Mouse (Mus musculus): ENCODE data around the gene Spata45. TPM values are rescaled to one million over a fixed set of nuclear protein-coding genes. Genes with fewer than 3 reads are reported as not detected.
"Not testable (repeated sequence)": the region's sequence is repeated elsewhere in the genome, so short reads cannot be mapped to it uniquely, and the experiment has no call there.

Spata45 gene
- polyA plus RNA-seq, 1 experiment from 2014 or later = not detected

DNA sequence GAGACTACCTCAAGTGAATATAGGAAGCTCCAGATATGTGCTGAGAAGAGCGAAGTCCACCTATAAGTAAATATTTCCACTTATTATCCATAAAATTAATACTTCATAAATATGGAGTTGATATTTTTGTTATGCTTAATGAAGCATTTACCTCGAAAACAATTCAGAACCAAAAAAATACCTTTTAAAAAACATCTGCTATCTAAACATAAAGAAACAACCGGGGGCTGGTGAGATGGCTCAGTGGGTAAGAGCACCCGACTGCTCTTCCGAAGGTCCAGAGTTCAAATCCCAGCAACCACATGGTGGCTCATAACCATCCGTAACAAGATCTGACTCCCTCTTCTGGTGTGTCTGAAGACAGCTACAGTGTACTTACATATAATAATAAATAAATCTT, 12.6 kb upstream of the Spata45 start:
- WGBS = 99% methylated on average over 5 of the region's 6 CpGs
- Histone ChIP-seq H3K36me3 (peaks cover 22% of the 10 kb centered on the region), H3K4me1 (peaks cover 25% of the 10 kb centered on the region)
- H3K27ac ChIP-seq; DNase-seq (ENCODE audit: low spot score); H3K4me3 ChIP-seq; H3K9me3 ChIP-seq (replicated peaks); H3K27me3 ChIP-seq (ENCODE audit: low read depth, poor library complexity, severe bottlenecking): not testable (repeated sequence)

DNA sequence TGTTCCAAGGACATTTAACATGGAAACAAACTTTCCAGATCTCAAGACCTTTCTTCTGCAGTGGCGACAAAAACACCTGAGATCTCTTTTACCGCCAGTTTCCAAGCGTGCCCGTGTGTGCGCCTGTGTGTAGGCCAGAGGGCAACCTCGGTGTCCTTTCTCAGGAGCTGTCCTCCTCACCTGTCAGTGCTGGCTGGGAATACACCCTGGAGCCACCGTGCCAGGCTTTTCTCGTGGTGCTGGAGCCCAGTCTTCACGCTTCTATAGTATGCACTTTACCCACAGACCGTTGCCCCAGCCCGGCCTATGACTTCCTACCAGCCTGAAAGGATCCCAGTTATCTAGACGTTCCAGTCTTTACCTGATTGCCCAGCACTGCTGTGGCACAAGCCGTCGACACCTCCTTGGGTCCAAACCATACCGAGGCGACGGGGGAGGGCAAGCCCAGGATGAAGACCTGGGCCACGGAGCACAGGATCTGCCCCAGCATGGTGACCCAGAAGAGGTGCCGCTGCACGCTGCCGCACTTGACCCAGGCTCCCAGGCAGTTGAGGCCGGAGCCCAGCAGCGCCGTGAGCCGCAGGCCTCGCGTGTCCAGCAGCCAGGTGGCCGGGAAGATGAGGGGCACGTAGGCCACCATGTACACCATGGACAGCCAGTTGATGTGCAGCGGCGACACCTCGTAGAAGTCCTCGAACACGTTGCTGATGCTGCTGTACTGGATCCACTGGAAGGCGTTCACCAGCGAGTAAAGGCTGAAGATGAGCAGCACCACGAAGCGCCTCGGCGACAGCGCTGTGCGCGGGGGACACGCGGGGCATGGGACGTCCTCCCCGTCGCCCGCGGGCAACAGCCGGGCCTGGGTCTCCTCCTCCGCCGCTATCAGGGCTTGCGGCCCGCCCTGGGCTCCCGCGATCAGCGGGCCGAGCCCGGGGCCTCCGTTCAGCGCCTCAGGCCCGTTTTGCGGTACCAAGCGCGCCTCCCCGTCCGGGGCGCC, 11.1 kb upstream of the Spata45 start:
- H3K4me1 ChIP-seq = peaks cover 25% of the 10 kb centered on the region
- peak overlapping the region; percentile 89 for H3K4me3 ChIP-seq
- peaks cover 13% of the 10 kb centered on the region for H3K36me3 ChIP-seq
- H3K27me3 ChIP-seq (ENCODE audit: low read depth, poor library complexity, severe bottlenecking) = no peaks in the 10 kb centered on the region
- peak overlapping the region; percentile 92 for H3K27ac ChIP-seq
- no peak for DNase-seq (ENCODE audit: low spot score)
- 3% methylated on average over 69 of the region's 69 CpGs for WGBS
- H3K9me3 ChIP-seq (replicated peaks) = no peaks in the 10 kb centered on the region

DNA sequence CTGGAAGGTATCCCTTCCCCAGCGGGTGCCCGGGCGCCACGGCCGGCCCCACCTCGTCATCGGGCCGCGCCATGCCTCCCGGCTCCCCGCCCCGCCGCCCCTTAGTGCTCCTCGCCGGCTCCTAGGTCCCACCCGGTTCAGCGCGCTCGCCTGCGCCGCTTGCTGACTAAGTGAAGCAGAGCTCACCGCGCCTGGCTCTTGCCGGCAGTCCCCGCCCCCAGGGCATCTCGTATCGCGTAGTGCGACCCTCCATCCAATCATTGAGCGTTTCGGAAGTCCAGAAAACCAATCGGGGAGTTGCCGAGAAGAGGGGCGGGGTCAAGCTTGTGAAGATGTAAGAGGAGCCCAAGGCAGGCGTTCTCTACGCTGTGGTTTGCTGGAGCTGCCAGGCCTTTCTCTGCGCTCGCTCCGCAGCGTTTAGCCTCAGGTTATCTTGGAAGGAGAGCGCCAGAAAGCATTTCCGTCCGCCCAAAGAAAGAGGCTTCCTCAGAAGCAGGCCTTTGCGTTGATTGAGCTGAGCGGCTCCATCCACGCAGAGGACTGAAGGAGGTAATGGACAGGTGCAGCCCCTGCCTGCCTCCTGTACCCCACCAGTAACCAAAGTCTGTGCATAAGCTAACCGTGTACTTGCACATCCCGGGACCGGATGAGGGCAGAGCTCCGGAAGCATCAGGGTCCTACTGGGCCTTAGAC, 10.3 kb upstream of the Spata45 start, which contains the start of gene Flvcr1:
Gene Flvcr1, minus strand, starts transcription at position 138 of the 693 bp plus-strand sequence.
- Histone ChIP-seq H3K4me3 (peak within 1 kb of the TSS; percentile 89), H3K36me3 (peaks cover 8% of the 10 kb centered on the region), H3K9me3 (replicated peaks) (no peaks in the 10 kb centered on the region), H3K4me1 (peaks cover 25% of the 10 kb centered on the region), H3K27me3 (ENCODE audit: low read depth, poor library complexity, severe bottlenecking) (no peaks in the 10 kb centered on the region), H3K27ac (peak within 1 kb of the TSS; percentile 92)
- peak; percentile 96 for DNase-seq (ENCODE audit: low spot score)
- under 1% methylated on average over 49 of the region's 50 CpGs for WGBS

GRCm38 (mm10) chr1:191030182-191030581, 6.3 kb upstream of the Spata45 start:
- peaks cover 16% of the 10 kb centered on the region for H3K4me1 ChIP-seq
- H3K9me3 ChIP-seq (replicated peaks) = no peaks in the 10 kb centered on the region
- 85% methylated on average over 10 of the region's 10 CpGs for WGBS
- no peak overlapping the region for H3K4me3 ChIP-seq
- DNase-seq (ENCODE audit: low spot score) = no peak
- no peaks in the 10 kb centered on the region for H3K36me3 ChIP-seq
- no peaks in the 10 kb centered on the region for H3K27me3 ChIP-seq (ENCODE audit: low read depth, poor library complexity, severe bottlenecking)
- no peak overlapping the region for H3K27ac ChIP-seq

DNA sequence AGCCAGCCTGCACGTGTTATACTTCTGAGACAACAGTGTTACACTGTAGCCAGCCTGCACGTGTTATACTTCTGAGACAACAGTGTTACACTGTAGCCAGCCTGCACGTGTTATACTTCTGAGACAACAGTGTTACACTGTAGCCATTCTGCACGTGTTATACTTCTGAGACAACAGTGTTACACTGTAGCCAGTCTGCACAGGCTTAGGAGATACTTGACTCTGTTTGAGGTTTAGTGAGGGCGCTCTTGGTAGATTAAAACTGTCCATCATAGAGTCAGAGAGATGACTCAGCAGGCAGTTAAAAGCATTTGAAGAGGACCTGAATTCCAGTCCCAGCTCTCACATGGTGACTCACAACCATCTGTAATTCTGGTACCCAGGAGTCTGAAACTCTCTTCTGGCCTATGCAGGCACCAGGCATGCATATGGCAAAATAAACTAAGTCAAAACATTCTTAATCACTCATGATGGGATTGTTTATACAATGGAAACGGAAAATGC, 5.5 kb upstream of the Spata45 start:
- not testable (repeated sequence) for H3K9me3 ChIP-seq (replicated peaks); H3K4me3 ChIP-seq; DNase-seq (ENCODE audit: low spot score); H3K27me3 ChIP-seq (ENCODE audit: low read depth, poor library complexity, severe bottlenecking); H3K36me3 ChIP-seq; H3K27ac ChIP-seq
- peaks cover 10% of the 10 kb centered on the region for H3K4me1 ChIP-seq
- 84% methylated on average over 6 of the region's 6 CpGs for WGBS

- no peak overlapping the region for H3K27ac ChIP-seq
- no peaks in the 10 kb centered on the region for H3K4me1 ChIP-seq
- H3K9me3 ChIP-seq (replicated peaks) = no peaks in the 10 kb centered on the region
- H3K4me3 ChIP-seq = no peak overlapping the region
- 57% methylated on average over 4 of the region's 4 CpGs for WGBS
- DNase-seq (ENCODE audit: low spot score) = no peak
- no peaks in the 10 kb centered on the region for H3K36me3 ChIP-seq
- no peaks in the 10 kb centered on the region for H3K27me3 ChIP-seq (ENCODE audit: low read depth, poor library complexity, severe bottlenecking)
Measured at GRCm38 (mm10) chr1:191035649-191036048, 790 bp upstream of the Spata45 start.

GRCm38 (mm10) chr1:191037999-191038398, 1.6 kb downstream of the Spata45 start:
- H3K27ac ChIP-seq = no peak overlapping the region
- no peaks in the 10 kb centered on the region for H3K9me3 ChIP-seq (replicated peaks)
- DNase-seq (ENCODE audit: low spot score) = no peak
- no peaks in the 10 kb centered on the region for H3K27me3 ChIP-seq (ENCODE audit: low read depth, poor library complexity, severe bottlenecking)
- no peak overlapping the region for H3K4me3 ChIP-seq
- WGBS = 93% methylated on average over 4 of the region's 4 CpGs
- no peaks in the 10 kb centered on the region for H3K36me3 ChIP-seq
- H3K4me1 ChIP-seq = no peaks in the 10 kb centered on the region

DNA sequence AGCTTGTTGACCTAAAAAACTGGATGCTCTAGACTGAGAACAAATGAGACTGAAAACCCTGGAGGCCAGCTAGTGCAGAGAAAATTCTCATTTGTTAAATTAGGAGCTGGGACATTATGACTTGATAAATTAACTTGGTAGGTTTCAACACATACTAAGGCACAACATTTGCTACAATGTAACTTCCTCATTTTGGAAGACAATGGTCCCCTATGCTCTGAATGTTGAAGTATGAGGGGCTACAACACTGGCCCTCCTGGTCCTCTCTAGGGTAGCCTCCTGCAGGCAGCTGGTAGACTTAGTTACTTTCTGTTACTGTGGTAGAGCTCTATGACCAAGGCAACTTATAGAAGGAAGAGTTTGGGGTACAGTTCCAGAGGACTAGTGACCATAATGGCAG, 4.9 kb downstream of the Spata45 start:
- Histone ChIP-seq H3K9me3 (replicated peaks) (no peaks in the 10 kb centered on the region), H3K27me3 (ENCODE audit: low read depth, poor library complexity, severe bottlenecking) (no peaks in the 10 kb centered on the region)
- no peak for DNase-seq (ENCODE audit: low spot score)

DNA sequence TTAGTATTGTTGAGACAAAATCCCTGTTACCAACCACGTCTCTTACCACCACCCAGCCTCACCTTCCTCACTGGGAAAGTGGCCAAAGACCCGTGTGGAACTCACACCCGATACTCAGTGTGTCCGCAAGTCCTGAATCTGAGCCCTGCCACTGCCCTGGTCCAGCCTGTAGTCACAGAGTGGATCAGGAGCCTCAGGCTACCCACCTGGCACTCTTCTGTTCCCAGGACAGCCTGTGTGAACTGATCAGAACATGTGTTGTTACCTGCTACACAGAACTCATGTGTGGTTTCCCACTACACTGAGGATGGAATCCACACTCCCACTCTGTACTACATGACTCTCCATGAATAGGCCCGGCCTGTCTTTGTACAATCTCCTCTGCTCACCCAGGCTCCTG, 5.7 kb downstream of the Spata45 start:
- DNase-seq (ENCODE audit: low spot score) = no peak
- H3K27me3 ChIP-seq (ENCODE audit: low read depth, poor library complexity, severe bottlenecking) = no peaks in the 10 kb centered on the region
- WGBS = 86% methylated on average over 5 of the region's 5 CpGs
- no peaks in the 10 kb centered on the region for H3K36me3 ChIP-seq
- no peak overlapping the region for H3K27ac ChIP-seq
- no peaks in the 10 kb centered on the region for H3K4me1 ChIP-seq
- H3K4me3 ChIP-seq = no peak overlapping the region
- H3K9me3 ChIP-seq (replicated peaks) = no peaks in the 10 kb centered on the region

More for the DNA sequence above, 4.9 kb downstream of the Spata45 start:
- H3K36me3 ChIP-seq = no peaks in the 10 kb centered on the region
- no peak overlapping the region for H3K27ac ChIP-seq
- H3K4me1 ChIP-seq = no peaks in the 10 kb centered on the region
- no peak overlapping the region for H3K4me3 ChIP-seq

GRCm38 (mm10) chr1:191042688-191043087, 6.2 kb downstream of the Spata45 start:
- Histone ChIP-seq H3K4me3 (no peak overlapping the region), H3K27me3 (ENCODE audit: low read depth, poor library complexity, severe bottlenecking) (no peaks in the 10 kb centered on the region), H3K9me3 (replicated peaks) (no peaks in the 10 kb centered on the region), H3K36me3 (no peaks in the 10 kb centered on the region), H3K27ac (no peak overlapping the region), H3K4me1 (no peaks in the 10 kb centered on the region)
- no peak for DNase-seq (ENCODE audit: low spot score)
- 74% methylated on average over 3 of the region's 3 CpGs for WGBS

DNA sequence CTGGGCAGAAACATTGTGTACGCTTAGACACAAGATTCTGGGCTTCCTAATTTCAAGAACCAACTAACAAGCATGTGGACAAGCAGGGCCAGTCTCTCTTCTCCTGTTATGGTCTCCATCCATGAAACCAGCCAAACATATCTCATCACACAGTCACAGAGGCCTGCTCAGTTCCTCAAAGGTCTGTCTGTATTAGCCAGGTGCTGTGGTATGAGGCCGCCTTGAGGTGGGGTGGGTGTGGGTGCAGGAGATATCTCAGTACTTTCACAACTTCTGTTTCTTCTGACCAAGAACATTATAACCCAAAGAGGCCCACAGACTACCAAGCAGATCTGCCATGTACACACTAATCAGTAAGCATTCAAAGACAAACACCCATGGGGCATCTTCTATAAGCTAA, 8.8 kb downstream of the Spata45 start:
- no peaks in the 10 kb centered on the region for H3K27me3 ChIP-seq (ENCODE audit: low read depth, poor library complexity, severe bottlenecking)
- H3K4me1 ChIP-seq = no peaks in the 10 kb centered on the region
- no peaks in the 10 kb centered on the region for H3K36me3 ChIP-seq
- H3K27ac ChIP-seq = no peak overlapping the region
- 96% methylated on average over 2 of the region's 2 CpGs for whole genome bisulfite sequencing
- DNase-seq (ENCODE audit: low spot score) = no peak
- no peaks in the 10 kb centered on the region for H3K9me3 ChIP-seq (replicated peaks)
- no peak overlapping the region for H3K4me3 ChIP-seq

GRCm38 (mm10) chr1:191046231-191046824, 9.9 kb downstream of the Spata45 start:
- H3K4me3 ChIP-seq = no peak overlapping the region
- H3K36me3 ChIP-seq = no peaks in the 10 kb centered on the region
- no peaks in the 10 kb centered on the region for H3K9me3 ChIP-seq (replicated peaks)
- no peaks in the 10 kb centered on the region for H3K27me3 ChIP-seq (ENCODE audit: low read depth, poor library complexity, severe bottlenecking)
- no peak for DNase-seq (ENCODE audit: low spot score)
- 81% methylated on average over 7 of the region's 7 CpGs for WGBS
- H3K27ac ChIP-seq = no peak overlapping the region
- no peaks in the 10 kb centered on the region for H3K4me1 ChIP-seq

Measured in limb, embryonic 10.5 days (tissue).